Mouse (Mus musculus): ENCODE results near the gene Ebf1. TPM values are rescaled to one million over a fixed set of nuclear protein-coding genes. Genes with fewer than 3 reads are reported as not detected.

Gene Ebf1
- polyA plus RNA-seq, 1 experiment from 2014 or later: 10.0 TPM

DNA sequence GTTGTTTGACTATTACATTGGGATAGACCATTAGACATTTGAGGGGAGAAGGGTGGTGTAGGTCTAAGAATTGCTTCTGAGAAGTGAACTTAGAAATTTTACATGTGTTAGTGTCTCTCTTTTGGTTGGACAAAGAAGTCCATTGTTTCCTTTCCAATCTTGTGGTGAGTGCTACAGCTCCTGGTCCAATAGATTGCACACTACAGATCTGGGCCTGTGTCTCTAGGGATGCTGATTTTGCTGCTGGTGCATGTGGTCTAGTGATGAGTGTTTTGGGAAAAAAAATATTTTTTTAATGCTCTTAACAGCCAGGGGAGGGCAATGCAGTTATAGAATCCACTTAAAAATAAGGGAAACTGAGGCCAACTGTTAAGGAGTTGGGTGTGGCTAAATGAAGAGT is 276.9 kb downstream of the Ebf1 start:
- Histone ChIP-seq H3K27me3 (replicated peaks; ENCODE audit: control insufficient read depth, insufficient read depth, low read length) (no peaks in the 10 kb centered on the region), H3K27ac (ENCODE audit: low read depth) (no peak overlapping the region), H3K36me3 (ENCODE audit: control insufficient read depth, insufficient read depth, low read length) (no peaks in the 10 kb centered on the region), H3K9me3 (ENCODE audit: control insufficient read depth, low read length) (no peaks in the 10 kb centered on the region), H3K9ac (ENCODE audit: low read length) (no peak overlapping the region), H3K4me3 (ENCODE audit: low read depth, low read length) (no peak overlapping the region), H3K4me1 (replicated peaks; ENCODE audit: control insufficient read depth, insufficient read depth, low read length) (no peaks in the 10 kb centered on the region), H3K4me2 (ENCODE audit: low read length) (no peak overlapping the region)
- no peak for ATAC-seq (replicated peaks; ENCODE audit: low FRiP score, low TSS enrichment, low read depth)
- DNase-seq (ENCODE audit: low spot score): no peak

DNA sequence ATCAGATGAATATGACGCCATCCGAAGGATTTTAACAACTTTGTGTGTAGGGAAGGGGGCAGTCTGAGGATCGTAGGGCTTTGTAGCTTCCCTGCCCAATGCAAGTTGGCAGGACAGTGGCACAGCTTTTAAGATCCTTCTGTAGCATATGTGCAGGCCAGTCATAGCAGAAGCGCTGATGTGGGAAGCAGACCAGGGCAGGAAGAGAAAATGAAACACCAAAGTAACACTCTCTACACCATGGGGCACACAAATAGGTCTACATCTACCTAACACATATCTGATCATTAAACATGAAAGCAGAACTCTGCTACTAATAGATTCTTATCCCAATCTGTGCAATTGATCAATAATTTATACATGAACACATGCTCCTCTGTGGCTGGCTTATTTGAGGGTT is 277.7 kb downstream of the Ebf1 start:
- no peaks in the 10 kb centered on the region for H3K4me1 ChIP-seq (replicated peaks; ENCODE audit: control insufficient read depth, insufficient read depth, low read length)
- 96% methylated on average over 4 of the region's 4 CpGs for WGBS
- H3K36me3 ChIP-seq (ENCODE audit: control insufficient read depth, insufficient read depth, low read length): no peaks in the 10 kb centered on the region

DNA sequence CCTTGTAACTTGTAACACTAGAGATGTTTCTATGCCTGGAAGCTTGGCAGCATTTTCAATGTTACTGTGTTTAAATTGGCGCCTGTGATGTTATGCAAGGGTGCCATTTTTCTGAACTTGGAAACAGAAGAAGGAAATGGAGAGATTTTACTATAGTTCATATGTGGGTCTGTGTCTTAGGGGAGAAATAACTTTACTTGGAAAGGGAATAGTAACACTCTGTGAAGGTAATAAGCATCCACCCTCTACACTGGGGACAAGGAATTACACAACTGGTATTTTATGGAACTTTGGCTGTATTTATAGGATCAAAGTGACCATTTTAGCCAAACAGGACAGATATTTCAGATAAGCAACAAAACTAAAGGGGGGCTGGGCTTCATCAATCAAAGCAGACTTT is 278.8 kb downstream of the Ebf1 start:
- ATAC-seq (replicated peaks; ENCODE audit: low FRiP score, low TSS enrichment, low read depth) (no peak), DNase-seq (ENCODE audit: low spot score) (no peak)
- Histone ChIP-seq H3K36me3 (ENCODE audit: control insufficient read depth, insufficient read depth, low read length) (no peaks in the 10 kb centered on the region), H3K4me1 (replicated peaks; ENCODE audit: control insufficient read depth, insufficient read depth, low read length) (no peaks in the 10 kb centered on the region), H3K4me3 (ENCODE audit: low read depth, low read length) (no peak overlapping the region), H3K9ac (ENCODE audit: low read length) (no peak overlapping the region), H3K27me3 (replicated peaks; ENCODE audit: control insufficient read depth, insufficient read depth, low read length) (no peaks in the 10 kb centered on the region), H3K4me2 (ENCODE audit: low read length) (no peak overlapping the region), H3K27ac (ENCODE audit: low read depth) (no peak overlapping the region), H3K9me3 (ENCODE audit: control insufficient read depth, low read length) (no peaks in the 10 kb centered on the region)
- WGBS: 82% methylated on average over 1 of the region's 1 CpGs

More for the DNA sequence above, 277.7 kb downstream of the Ebf1 start:
- no peak overlapping the region for H3K4me3 ChIP-seq (ENCODE audit: low read depth, low read length)
- H3K4me2 ChIP-seq (ENCODE audit: low read length): no peak overlapping the region
- H3K9me3 ChIP-seq (ENCODE audit: control insufficient read depth, low read length): no peaks in the 10 kb centered on the region
- ATAC-seq (replicated peaks; ENCODE audit: low FRiP score, low TSS enrichment, low read depth) (no peak), DNase-seq (ENCODE audit: low spot score) (no peak)
- H3K27ac ChIP-seq (ENCODE audit: low read depth): no peak overlapping the region
- no peak overlapping the region for H3K9ac ChIP-seq (ENCODE audit: low read length)
- H3K27me3 ChIP-seq (replicated peaks; ENCODE audit: control insufficient read depth, insufficient read depth, low read length): no peaks in the 10 kb centered on the region

DNA sequence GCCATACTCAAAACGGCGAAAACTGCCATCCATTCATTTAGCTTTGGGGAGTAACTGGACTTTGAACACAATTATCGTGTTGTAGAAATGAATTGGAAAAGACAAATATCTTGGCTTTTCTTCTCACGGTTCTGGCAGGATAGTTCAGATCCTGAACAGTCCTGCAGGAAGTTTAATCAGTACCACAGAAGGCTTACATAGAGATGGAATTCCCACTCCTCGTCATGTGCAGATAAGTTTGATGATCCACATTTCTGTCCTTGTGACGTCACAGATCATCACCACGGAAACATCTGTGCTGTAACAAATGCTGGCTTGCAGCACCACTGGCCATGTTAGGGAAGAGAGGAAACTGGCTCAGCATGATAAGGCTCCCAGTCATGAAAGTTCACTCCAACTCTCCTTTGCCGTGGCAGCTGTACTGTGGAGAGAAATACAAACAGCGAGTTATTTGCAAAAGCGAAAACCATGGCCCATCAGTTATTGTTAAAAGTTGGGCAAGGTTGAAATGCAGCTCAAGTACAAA is 280.1 kb downstream of the Ebf1 start:
- ATAC-seq (replicated peaks; ENCODE audit: low FRiP score, low TSS enrichment, low read depth): no peak
- Histone ChIP-seq H3K4me2 (ENCODE audit: low read length) (no peak overlapping the region), H3K27me3 (replicated peaks; ENCODE audit: control insufficient read depth, insufficient read depth, low read length) (no peaks in the 10 kb centered on the region), H3K27ac (ENCODE audit: low read depth) (no peak overlapping the region), H3K9me3 (ENCODE audit: control insufficient read depth, low read length) (no peaks in the 10 kb centered on the region), H3K36me3 (ENCODE audit: control insufficient read depth, insufficient read depth, low read length) (no peaks in the 10 kb centered on the region), H3K9ac (ENCODE audit: low read length) (no peak overlapping the region), H3K4me1 (replicated peaks; ENCODE audit: control insufficient read depth, insufficient read depth, low read length) (no peaks in the 10 kb centered on the region), H3K4me3 (ENCODE audit: low read depth, low read length) (no peak overlapping the region)
- DNase-seq (ENCODE audit: low spot score): no peak
- WGBS: 68% methylated on average over 10 of the region's 10 CpGs

DNA sequence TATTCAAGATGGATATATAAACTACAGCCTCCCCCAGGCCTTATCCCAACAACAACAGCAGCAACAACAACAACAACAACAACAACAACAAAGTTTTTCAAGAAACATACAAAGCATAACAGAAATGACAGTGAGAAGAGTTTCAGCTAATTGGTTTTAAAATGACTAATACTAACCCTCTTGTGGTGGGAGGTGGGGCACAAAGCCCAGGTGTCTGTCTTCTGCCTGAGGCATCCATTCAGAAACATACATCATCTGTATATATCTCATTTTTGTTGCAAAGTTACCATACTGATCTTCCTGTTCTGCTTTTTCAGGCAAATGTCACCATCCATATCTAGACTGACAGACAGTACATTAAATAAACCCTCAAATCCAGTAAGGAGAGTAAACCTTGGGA is 282.4 kb downstream of the Ebf1 start:
- H3K4me1 ChIP-seq (replicated peaks; ENCODE audit: control insufficient read depth, insufficient read depth, low read length): no peaks in the 10 kb centered on the region
- no peak overlapping the region for H3K27ac ChIP-seq (ENCODE audit: low read depth)
- no peak for ATAC-seq (replicated peaks; ENCODE audit: low FRiP score, low TSS enrichment, low read depth)
- no peaks in the 10 kb centered on the region for H3K27me3 ChIP-seq (replicated peaks; ENCODE audit: control insufficient read depth, insufficient read depth, low read length)
- no peak overlapping the region for H3K9ac ChIP-seq (ENCODE audit: low read length)
- no peak overlapping the region for H3K4me3 ChIP-seq (ENCODE audit: low read depth, low read length)
- no peak for DNase-seq (ENCODE audit: low spot score)
- H3K36me3 ChIP-seq (ENCODE audit: control insufficient read depth, insufficient read depth, low read length): no peaks in the 10 kb centered on the region
- no peak overlapping the region for H3K4me2 ChIP-seq (ENCODE audit: low read length)
- H3K9me3 ChIP-seq (ENCODE audit: control insufficient read depth, low read length): no peaks in the 10 kb centered on the region

DNA sequence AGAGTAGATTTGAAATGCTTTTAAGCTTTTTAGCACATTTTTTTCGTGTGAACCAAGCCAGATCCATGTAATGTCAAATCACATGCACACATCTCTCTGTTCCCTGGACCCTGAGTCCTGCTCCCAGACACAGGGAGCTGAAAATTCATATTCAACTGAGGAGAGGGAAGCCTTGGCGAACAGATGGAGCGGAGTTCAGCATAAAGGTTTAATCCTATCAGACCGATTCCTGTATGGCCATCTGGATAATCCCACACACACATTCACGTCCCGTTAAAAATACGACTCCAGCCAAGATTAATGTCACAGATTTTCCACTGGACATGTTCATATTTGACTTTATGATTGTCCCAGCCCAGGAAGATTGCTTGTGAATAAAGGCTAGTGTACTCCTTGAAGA is 282.8 kb downstream of the Ebf1 start:
- Histone ChIP-seq H3K4me3 (ENCODE audit: low read depth, low read length) (no peak overlapping the region), H3K27ac (ENCODE audit: low read depth) (no peak overlapping the region), H3K9ac (ENCODE audit: low read length) (no peak overlapping the region), H3K27me3 (replicated peaks; ENCODE audit: control insufficient read depth, insufficient read depth, low read length) (no peaks in the 10 kb centered on the region), H3K4me1 (replicated peaks; ENCODE audit: control insufficient read depth, insufficient read depth, low read length) (no peaks in the 10 kb centered on the region), H3K4me2 (ENCODE audit: low read length) (no peak overlapping the region), H3K9me3 (ENCODE audit: control insufficient read depth, low read length) (no peaks in the 10 kb centered on the region), H3K36me3 (ENCODE audit: control insufficient read depth, insufficient read depth, low read length) (no peaks in the 10 kb centered on the region)
- 77% methylated on average over 7 of the region's 7 CpGs for WGBS
- no peak for ATAC-seq (replicated peaks; ENCODE audit: low FRiP score, low TSS enrichment, low read depth)
- DNase-seq (ENCODE audit: low spot score): no peak

DNA sequence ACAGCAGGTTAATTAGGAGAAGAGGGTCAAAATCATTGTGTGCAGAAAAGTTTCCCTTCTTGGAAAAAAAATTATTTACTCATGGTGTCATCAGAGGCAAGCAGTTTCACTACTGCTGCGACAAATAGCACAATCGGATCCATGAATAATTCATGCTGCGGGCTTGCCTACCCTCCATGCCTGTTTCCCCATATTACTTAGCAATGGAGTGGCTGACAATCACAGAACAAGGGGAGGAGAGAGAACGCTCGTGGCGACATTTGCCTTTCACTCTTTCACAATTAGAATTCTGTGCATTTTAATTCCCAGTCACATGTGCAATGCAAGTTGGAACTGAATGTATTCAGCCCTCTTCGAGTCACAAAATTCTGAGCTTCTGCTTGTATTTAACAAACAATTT is 283.4 kb downstream of the Ebf1 start:
- H3K9me3 ChIP-seq (ENCODE audit: control insufficient read depth, low read length): no peaks in the 10 kb centered on the region
- H3K4me2 ChIP-seq (ENCODE audit: low read length): no peak overlapping the region
- H3K27ac ChIP-seq (ENCODE audit: low read depth): no peak overlapping the region
- 80% methylated on average over 7 of the region's 7 CpGs for whole genome bisulfite sequencing
- no peak for DNase-seq (ENCODE audit: low spot score)
- H3K27me3 ChIP-seq (replicated peaks; ENCODE audit: control insufficient read depth, insufficient read depth, low read length): no peaks in the 10 kb centered on the region
- no peak overlapping the region for H3K4me3 ChIP-seq (ENCODE audit: low read depth, low read length)
- no peaks in the 10 kb centered on the region for H3K4me1 ChIP-seq (replicated peaks; ENCODE audit: control insufficient read depth, insufficient read depth, low read length)
- no peak for ATAC-seq (replicated peaks; ENCODE audit: low FRiP score, low TSS enrichment, low read depth)
- no peaks in the 10 kb centered on the region for H3K36me3 ChIP-seq (ENCODE audit: control insufficient read depth, insufficient read depth, low read length)
- no peak overlapping the region for H3K9ac ChIP-seq (ENCODE audit: low read length)

DNA sequence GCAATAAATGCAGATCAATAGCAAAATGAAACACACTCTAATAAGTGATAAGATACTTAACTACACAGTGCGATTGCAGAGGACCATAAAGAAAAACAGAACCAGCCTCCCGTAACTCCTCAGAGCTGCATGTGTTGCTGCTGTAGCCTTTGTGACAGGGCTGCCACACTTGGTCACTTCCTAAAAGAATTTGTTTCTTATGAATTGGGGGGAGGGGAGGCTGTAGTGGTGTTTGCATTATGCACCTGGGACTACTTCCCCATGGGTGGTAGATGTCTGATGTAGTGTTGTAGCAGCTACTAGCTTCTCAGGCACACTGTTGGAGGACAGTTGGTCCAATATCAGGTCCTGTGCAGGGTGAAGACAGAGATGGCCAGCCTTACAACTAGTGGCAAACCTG is 284.6 kb downstream of the Ebf1 start:
- Histone ChIP-seq H3K4me1 (replicated peaks; ENCODE audit: control insufficient read depth, insufficient read depth, low read length) (no peaks in the 10 kb centered on the region), H3K4me3 (ENCODE audit: low read depth, low read length) (no peak overlapping the region), H3K36me3 (ENCODE audit: control insufficient read depth, insufficient read depth, low read length) (no peaks in the 10 kb centered on the region), H3K27me3 (replicated peaks; ENCODE audit: control insufficient read depth, insufficient read depth, low read length) (no peaks in the 10 kb centered on the region), H3K4me2 (ENCODE audit: low read length) (no peak overlapping the region), H3K27ac (ENCODE audit: low read depth) (no peak overlapping the region), H3K9me3 (ENCODE audit: control insufficient read depth, low read length) (no peaks in the 10 kb centered on the region), H3K9ac (ENCODE audit: low read length) (no peak overlapping the region)
- whole genome bisulfite sequencing: 79% methylated on average over 2 of the region's 2 CpGs
- DNase-seq (ENCODE audit: low spot score): no peak
- no peak for ATAC-seq (replicated peaks; ENCODE audit: low FRiP score, low TSS enrichment, low read depth)

DNA sequence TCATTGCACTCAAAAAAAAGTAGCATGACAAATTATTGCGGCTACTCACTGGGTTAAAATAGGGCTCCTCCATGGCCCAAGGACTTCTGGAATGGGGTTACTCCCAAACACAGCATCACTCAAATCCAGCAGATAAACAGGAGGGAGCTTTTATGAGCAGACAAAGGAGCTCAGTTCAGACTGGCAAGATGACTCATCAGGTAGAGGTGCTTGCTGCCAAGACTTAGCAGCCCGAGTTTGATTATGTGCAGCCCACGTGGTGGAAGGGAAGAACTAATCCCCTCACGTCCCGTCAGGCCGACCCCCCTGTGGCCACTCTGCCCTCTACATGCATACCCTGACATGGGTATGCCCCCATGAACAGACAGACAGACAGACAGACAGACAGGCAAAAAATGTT is 285.0 kb downstream of the Ebf1 start:
- 36% methylated on average over 6 of the region's 6 CpGs for WGBS
- Histone ChIP-seq H3K27me3 (replicated peaks; ENCODE audit: control insufficient read depth, insufficient read depth, low read length) (no peaks in the 10 kb centered on the region), H3K4me3 (ENCODE audit: low read depth, low read length) (no peak overlapping the region), H3K36me3 (ENCODE audit: control insufficient read depth, insufficient read depth, low read length) (no peaks in the 10 kb centered on the region), H3K9ac (ENCODE audit: low read length) (no peak overlapping the region), H3K4me1 (replicated peaks; ENCODE audit: control insufficient read depth, insufficient read depth, low read length) (no peaks in the 10 kb centered on the region), H3K4me2 (ENCODE audit: low read length) (no peak overlapping the region), H3K9me3 (ENCODE audit: control insufficient read depth, low read length) (no peaks in the 10 kb centered on the region), H3K27ac (ENCODE audit: low read depth) (no peak overlapping the region)
- ATAC-seq (replicated peaks; ENCODE audit: low FRiP score, low TSS enrichment, low read depth) (no peak; the same call in 1 of the 2 replicates), DNase-seq (ENCODE audit: low spot score) (no peak)
